Mouse (Mus musculus) bone marrow macrophage, adult 2 months (primary cell): ENCODE measurements at regions not wholly inside any gene's neighbourhood (a gene's known extent, or its start where the extent isn't known, plus 50 kb on each side); places are given as distances from the start of the nearest gene placed in this dataset.

Source experiments
- CTCF ChIP-seq: IDR thresholded peaks from 2 replicates; pipeline ENCODE4 v1.5.1; 2012; ENCODE audit warnings: low read depth, mild to moderate bottlenecking, low read length, moderate library complexity
- POLR2A ChIP-seq: IDR thresholded peaks from 2 replicates; pipeline ENCODE4 v1.6.1; 2012; ENCODE audit warnings: mild to moderate bottlenecking, low read depth, low read length, borderline replicate concordance

- no peak for TF ChIP-seq CTCF
- TF ChIP-seq POLR2A, result no peak
Measured at GRCm38 (mm10) chr2:108824025-108824424, 456.5 kb upstream of the Kif18a start.
